Mouse (Mus musculus) stomach, postnatal 0 days (tissue): Measurements from ENCODE around the gene Tmed8. TPM values are rescaled to one million over a fixed set of nuclear protein-coding genes. Genes with fewer than 3 reads are reported as not detected.
"Not testable (repeated sequence)": the region's sequence is repeated elsewhere in the genome, so short reads cannot be mapped to it uniquely, and the experiment has no call there.

Experiments
- ATAC-seq: fragments of 200-750 bp; cut with Nextera tagmentation; 2 replicates; pipeline ENCODE4 v1.8.0; 2017; ENCODE audit not compliant: low FRiP score, low TSS enrichment
- DNase-seq: peaks from one replicate; pipeline ENCODE4 v3.0.0-alpha.2; 2016; ENCODE audit warnings: low spot score
- H3K27ac ChIP-seq: fragments of 300-500 bp; sonication (generic); replicated peaks from 2 replicates; pipeline ENCODE4 v1.5.1; 2014; ENCODE audit warnings: mild to moderate bottlenecking, control low read depth
- H3K27me3 ChIP-seq: fragments of 300-500 bp; sonication (generic); 2 replicates; pipeline ENCODE4 v1.6.1; 2014; ENCODE audit warnings: low read length; ENCODE audit not compliant: control insufficient read depth, insufficient read depth
- H3K36me3 ChIP-seq: fragments of 300-500 bp; sonication (generic); 2 replicates; pipeline ENCODE4 v1.6.1; 2014; ENCODE audit warnings: low read length, mixed read lengths; ENCODE audit not compliant: control insufficient read depth, insufficient read depth
- H3K4me1 ChIP-seq: fragments of 300-500 bp; sonication (generic); replicated peaks from 2 replicates; pipeline ENCODE4 v1.6.1; 2014; ENCODE audit warnings: antibody characterized with exemption; ENCODE audit not compliant: control insufficient read depth, insufficient read depth
- H3K4me2 ChIP-seq: fragments of 300-500 bp; sonication (generic); replicated peaks from 2 replicates; pipeline ENCODE4 v1.6.1; 2014; ENCODE audit warnings: low read depth, mild to moderate bottlenecking, control low read depth, moderate library complexity
- H3K4me3 ChIP-seq: fragments of 300-500 bp; sonication (generic); 2 replicates; pipeline ENCODE4 v1.5.1; 2014; ENCODE audit warnings: low read depth, low read length, control low read depth
- H3K9ac ChIP-seq: fragments of 300-500 bp; sonication (generic); 2 replicates; pipeline ENCODE4 v1.6.1; 2014; ENCODE audit warnings: mild to moderate bottlenecking, low read length, control low read depth, mixed read lengths
- H3K9me3 ChIP-seq: fragments of 300-500 bp; sonication (generic); 2 replicates; pipeline ENCODE4 v1.6.1; 2016; ENCODE audit warnings: low read length; ENCODE audit not compliant: control insufficient read depth
- CTCF ChIP-seq: IDR thresholded peaks from 2 replicates; pipeline ENCODE4 v1.5.1; 2016; ENCODE audit warnings: antibody characterized with exemption, low read depth, mild to moderate bottlenecking, moderate library complexity
- EP300 ChIP-seq: optimal IDR thresholded peaks from 2 replicates; pipeline ENCODE3; 2016; ENCODE audit warnings: antibody characterized with exemption
- WGBS: fragments of 180-500 bp; shearing (Covaris S2); extraction: QIAGEN DNeasy Blood & Tissue Kit; methylation state at CpG from one replicate; pipeline ENCODE4 v1.1.7; 2014; 5-methylcytosine and 5-hydroxymethylcytosine counted together
- polyA plus RNA-seq: library from polyadenylated mRNA; unstranded; fragments of >200 nt; fragmentation: Nextera tagmentation; extraction: Ambion mirVana; gene quantifications from 2 replicates; pipeline ENCODE4 v1.2.1, GENCODE M21; 2015

Tmed8 gene
- polyA plus RNA-seq, 1 experiment from 2014 or later, result 1.1 TPM

GRCm38 (mm10) chr12:87177631-87178030 lies 22.6 kb downstream of the Tmed8 start:
- ATAC-seq (no peak), DNase-seq (no peak)
- Histone ChIP-seq H3K27me3 (no peaks in the 10 kb centered on the region), H3K4me2 (no peak overlapping the region), H3K9me3 (no peaks in the 10 kb centered on the region), H3K27ac (no peak overlapping the region), H3K36me3 (no peaks in the 10 kb centered on the region), H3K4me3 (no peak overlapping the region), H3K9ac (no peak overlapping the region), H3K4me1 (no peaks in the 10 kb centered on the region)
- 99% methylated on average over 4 of the region's 4 CpGs for WGBS
- TF ChIP-seq CTCF (no peak), EP300 (no peak)

- Histone ChIP-seq H3K27me3 (no peaks in the 10 kb centered on the region), H3K27ac (no peak overlapping the region), H3K36me3 (no peaks in the 10 kb centered on the region), H3K9me3 (no peaks in the 10 kb centered on the region), H3K9ac (no peak overlapping the region), H3K4me1 (no peaks in the 10 kb centered on the region), H3K4me2 (no peak overlapping the region), H3K4me3 (no peak overlapping the region)
- ATAC-seq, result no peak
- DNase-seq, result no peak
- TF ChIP-seq CTCF, result no peak
- WGBS, result 73% methylated on average over 4 of the region's 4 CpGs
Measured at GRCm38 (mm10) chr12:87175194-87175946, 24.9 kb downstream of the Tmed8 start.

- H3K9me3 ChIP-seq, result no peaks in the 10 kb centered on the region
- no peak for DNase-seq
- H3K9ac ChIP-seq, result no peak overlapping the region
- H3K4me1 ChIP-seq, result no peaks in the 10 kb centered on the region
- H3K36me3 ChIP-seq, result peaks cover 2% of the 10 kb centered on the region; the same call in 1 of the 2 replicates
- WGBS, result 87% methylated on average over 5 of the region's 5 CpGs
- H3K27ac ChIP-seq, result no peak overlapping the region
- H3K4me3 ChIP-seq, result no peak overlapping the region
- no peak for TF ChIP-seq CTCF
- TF ChIP-seq EP300, result no peak
- H3K27me3 ChIP-seq, result no peaks in the 10 kb centered on the region
- no peak for ATAC-seq
- H3K4me2 ChIP-seq, result no peak overlapping the region
Measured at GRCm38 (mm10) chr12:87160815-87161214, 39.4 kb downstream of the Tmed8 start.

DNA sequence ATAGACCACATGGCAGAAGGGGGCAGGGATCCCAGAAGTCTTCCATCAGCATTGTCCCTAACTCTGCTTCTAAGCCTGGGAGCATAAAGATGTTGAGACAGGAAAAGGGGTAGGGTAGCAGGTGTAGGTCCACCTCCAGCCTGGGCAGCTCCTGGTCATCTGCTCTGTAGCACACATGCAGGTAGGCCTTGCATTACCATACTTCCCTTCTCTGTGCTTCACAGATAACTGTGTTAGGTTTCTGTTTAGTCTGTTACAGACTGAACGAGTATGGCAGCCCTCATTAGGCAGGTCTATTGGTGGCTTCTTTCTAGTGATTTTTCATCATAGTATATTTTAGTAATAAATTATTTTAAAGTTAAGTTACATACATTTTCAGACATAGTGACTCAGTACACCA lies 39.9 kb downstream of the Tmed8 start:
- ATAC-seq, result no peak
- 75% methylated on average over 1 of the region's 1 CpGs for WGBS

DNA sequence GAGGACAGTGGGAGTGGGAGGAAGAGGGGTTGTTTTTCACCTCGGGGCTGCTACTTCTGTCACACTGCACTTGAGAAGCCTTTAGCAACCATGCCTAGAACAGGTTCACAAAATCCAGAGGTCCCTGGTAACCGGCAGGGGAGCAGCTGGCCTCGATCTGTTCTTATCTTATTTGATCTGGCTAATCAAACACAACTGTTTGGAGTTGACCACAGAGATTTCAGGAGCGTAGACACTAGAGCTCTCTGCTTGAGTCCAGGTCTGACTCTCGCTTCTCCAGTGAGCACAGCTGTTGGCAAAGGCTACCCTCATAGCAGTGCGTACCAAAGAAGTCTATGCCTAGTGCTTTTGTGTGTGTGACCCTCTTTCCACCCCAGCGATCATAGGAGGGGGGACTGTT lies 42.2 kb downstream of the Tmed8 start:
- H3K27ac ChIP-seq, result no peak overlapping the region
- no peak for DNase-seq
- TF ChIP-seq CTCF, result no peak
- TF ChIP-seq EP300, result no peak

More for the DNA sequence above, 39.9 kb downstream of the Tmed8 start:
- Histone ChIP-seq H3K4me1 (no peaks in the 10 kb centered on the region), H3K9ac (no peak overlapping the region), H3K27me3 (no peaks in the 10 kb centered on the region), H3K27ac (no peak overlapping the region), H3K4me2 (no peak overlapping the region), H3K36me3 (peaks cover 2% of the 10 kb centered on the region; the same call in 1 of the 2 replicates), H3K4me3 (no peak overlapping the region), H3K9me3 (no peaks in the 10 kb centered on the region)
- DNase-seq, result no peak
- TF ChIP-seq CTCF, result no peak
- no peak for TF ChIP-seq EP300

GRCm38 (mm10) chr12:87157361-87157760 lies 42.9 kb downstream of the Tmed8 start:
- Histone ChIP-seq H3K27ac (no peak overlapping the region), H3K36me3 (no peaks in the 10 kb centered on the region; the same call in 1 of the 2 replicates), H3K9ac (no peak overlapping the region), H3K4me1 (no peaks in the 10 kb centered on the region), H3K4me2 (no peak overlapping the region), H3K27me3 (no peaks in the 10 kb centered on the region), H3K9me3 (no peaks in the 10 kb centered on the region), H3K4me3 (no peak overlapping the region)
- WGBS, result 34% methylated on average over 4 of the region's 4 CpGs
- TF ChIP-seq EP300 (no peak), CTCF (no peak)
- ATAC-seq, result peak; percentile 67; the same call in 1 of the 2 replicates
- DNase-seq, result peak; percentile 56

More for the DNA sequence above, 42.2 kb downstream of the Tmed8 start:
- no peaks in the 10 kb centered on the region for H3K4me1 ChIP-seq
- no peaks in the 10 kb centered on the region for H3K9me3 ChIP-seq
- no peaks in the 10 kb centered on the region; the same call in 1 of the 2 replicates for H3K36me3 ChIP-seq
- no peaks in the 10 kb centered on the region for H3K27me3 ChIP-seq
- no peak overlapping the region for H3K4me2 ChIP-seq
- ATAC-seq, result 0 out of 2 replicates have a peak, but pooled peaks have one; percentile 45
- 52% methylated on average over 7 of the region's 7 CpGs for WGBS
- H3K9ac ChIP-seq, result no peak overlapping the region
- H3K4me3 ChIP-seq, result no peak overlapping the region

GRCm38 (mm10) chr12:87154448-87154847 lies 45.8 kb downstream of the Tmed8 start:
- WGBS, result 90% methylated on average over 4 of the region's 4 CpGs
- H3K4me2 ChIP-seq, ATAC-seq, H3K9me3 ChIP-seq, H3K27ac ChIP-seq, H3K9ac ChIP-seq, H3K4me3 ChIP-seq, H3K36me3 ChIP-seq, H3K27me3 ChIP-seq, DNase-seq, H3K4me1 ChIP-seq: not testable (repeated sequence)
